In genomic region chr9:118960415-118961091, GRCm38 (mm10) we compare ENCODE assay signal across 8 mouse cellular contexts. TPM values are rescaled to one million over a fixed set of nuclear protein-coding genes. Genes with fewer than 3 reads are reported as not detected.
A peak's percentile ranks its signal among the peaks of the same experiment; 100 is the strongest.
DNase-seq lines count a peak whose midpoint lies in the region; ATAC-seq lines count a peak whose summit lies in the region.

No protein-coding gene starts in this region.

- H3K9ac ChIP-seq in heart, embryonic 12.5 days = no peak overlapping the region; the same call in 1 of the 2 replicates
- H3K9ac ChIP-seq in neural tube, embryonic 11.5 days (ENCODE audit: low read length) = no peak overlapping the region

- no peak overlapping the region for H3K4me3 ChIP-seq in heart, embryonic 12.5 days
- H3K4me3 ChIP-seq in neural tube, embryonic 11.5 days (ENCODE audit: low read depth, low read length) = no peak overlapping the region

- 30% methylated on average over 16 of the region's 16 CpGs for WGBS in heart, embryonic 12.5 days
- 54% methylated on average over 16 of the region's 16 CpGs for WGBS in neural tube, embryonic 11.5 days

- H3K4me1 ChIP-seq in heart, embryonic 12.5 days (replicated peaks) = peaks cover 34% of the 10 kb centered on the region
- no peaks in the 10 kb centered on the region; the same call in 1 of the 2 replicates for H3K4me1 ChIP-seq in neural tube, embryonic 11.5 days (ENCODE audit: control insufficient read depth, insufficient read depth, low read length)

- DNase-seq in thymus, postnatal 10 days (ENCODE audit: low spot score in 2 of 2) = peak; percentile 7 to 10
- no peak for DNase-seq in thymus, postnatal 0 days (ENCODE audit: low spot score)
- peak; percentile 70 to 85 for DNase-seq in kidney, postnatal 4 days
- peak; percentile 24 for DNase-seq in neural tube, embryonic 11.5 days (ENCODE audit: low spot score)
- no peak for DNase-seq in retina, embryonic 14.5 days (ENCODE audit: low spot score)
- no peak for DNase-seq in frontal cortex, postnatal 36 days (ENCODE audit: low spot score in 2 of 2)
- DNase-seq in left cerebral cortex, postnatal 14 days (ENCODE audit: low spot score in 2 of 2) = no peak

- intact Hi-C loops in left cerebral cortex, postnatal 14 days (cut with DNase I) = no loop called here

- peak; percentile 60 for ATAC-seq in heart, embryonic 12.5 days (ENCODE audit: insufficient number of reproducible peaks, low FRiP score)
- ATAC-seq in neural tube, embryonic 11.5 days (ENCODE audit: insufficient read depth, low FRiP score, low TSS enrichment) = no peak

- peak overlapping the region; percentile 58 for H3K27ac ChIP-seq in heart, embryonic 12.5 days (ENCODE audit: poor library complexity, severe bottlenecking)
- no peak overlapping the region; the same call in 1 of the 2 replicates for H3K27ac ChIP-seq in neural tube, embryonic 11.5 days (ENCODE audit: low read depth, low read length)

- no peaks in the 10 kb centered on the region for H3K9me3 ChIP-seq in heart, embryonic 12.5 days (replicated peaks)
- H3K9me3 ChIP-seq in neural tube, embryonic 11.5 days (ENCODE audit: control insufficient read depth, low read length) = no peaks in the 10 kb centered on the region

- peaks cover 9% of the 10 kb centered on the region for H3K36me3 ChIP-seq in heart, embryonic 12.5 days
- no peaks in the 10 kb centered on the region; the same call in 1 of the 2 replicates for H3K36me3 ChIP-seq in neural tube, embryonic 11.5 days (ENCODE audit: control insufficient read depth, insufficient read depth, low read length)

- no peaks in the 10 kb centered on the region for H3K27me3 ChIP-seq in heart, embryonic 12.5 days (replicated peaks)
- no peaks in the 10 kb centered on the region for H3K27me3 ChIP-seq in neural tube, embryonic 11.5 days (ENCODE audit: control insufficient read depth, insufficient read depth, low read length)

- H3K4me2 ChIP-seq in heart, embryonic 12.5 days = peak overlapping the region; percentile 44
- no peak overlapping the region for H3K4me2 ChIP-seq in neural tube, embryonic 11.5 days (ENCODE audit: low read depth)

RNA-seq across cellular contexts. Expression of gene Ctdspl, which starts 34.3 kb away (rescaled TPM):
- 3.3 and 4.2 TPM in 2 replicates for polyA plus RNA-seq in thymus, postnatal 0 days (2015; fragmentation: Nextera tagmentation; extraction: Ambion mirVana)
- 7.8 and 9.7 TPM in 2 replicates for polyA plus RNA-seq in heart, embryonic 12.5 days (2016; fragmentation: Nextera tagmentation; extraction: Ambion mirVana)
- 8.0 and 8.6 TPM in 2 replicates for polyA plus RNA-seq in neural tube, embryonic 11.5 days (2014; fragmentation: Nextera tagmentation; extraction: Ambion mirVana)
- 10 to 100 TPM; 31.5 to 36.6 TPM for total RNA-seq in left cerebral cortex, postnatal 14 days (2021)

Comparison
In these comparisons a context has a peak if more than half of its experiments do, and no peak if none do; other contexts are left out.
1. DNase-seq: peak in thymus, postnatal 10 days (2 of 2), kidney, postnatal 4 days (2 of 2) and neural tube, embryonic 11.5 days (single experiment); none in thymus, postnatal 0 days (single experiment), retina, embryonic 14.5 days (single experiment), frontal cortex, postnatal 36 days (0 of 2) and left cerebral cortex, postnatal 14 days (0 of 2).